Mouse (Mus musculus): Measurements from ENCODE around the gene BC049730. TPM values are rescaled to one million over a fixed set of nuclear protein-coding genes. Genes with fewer than 3 reads are reported as not detected.
"Not testable (repeated sequence)": the region's sequence is repeated elsewhere in the genome, so short reads cannot be mapped to it uniquely, and the experiment has no call there.

Gene BC049730
- not detected in 2 replicates for polyA plus RNA-seq (2015; fragmentation: Nextera tagmentation; extraction: Ambion mirVana)

DNA sequence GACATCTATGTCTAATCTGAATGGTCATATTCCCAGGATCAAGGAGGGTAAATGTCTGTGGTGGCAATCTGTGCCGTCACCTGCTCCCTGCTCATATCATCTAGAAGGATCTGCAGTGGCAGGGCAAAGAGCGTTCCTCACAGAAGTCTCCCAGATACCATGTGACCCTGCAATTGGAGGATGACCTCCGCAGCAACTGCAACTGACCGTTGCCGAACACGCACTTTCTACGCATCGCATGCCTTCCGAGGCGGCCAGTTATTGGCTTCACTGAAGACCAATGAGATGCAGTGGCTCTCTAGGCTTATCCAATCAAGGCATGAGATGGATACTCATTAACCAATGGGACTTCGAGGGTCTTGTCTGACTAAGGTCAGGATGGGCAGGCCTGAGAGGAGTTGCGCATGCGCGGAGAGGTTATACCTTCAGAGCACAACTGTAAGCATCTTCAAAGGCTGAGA lies at the start of gene BC049730:
Gene BC049730, plus strand, starts transcription at position 411 of the 461 bp plus-strand sequence.
- Histone ChIP-seq H3K4me1 (no peaks in the 10 kb centered on the region), H3K4me2 (no peak within 1 kb of the TSS), H3K36me3 (replicated peaks) (no peaks in the 10 kb centered on the region), H3K9ac (no peak within 1 kb of the TSS), H3K4me3 (no peak within 1 kb of the TSS), H3K9me3 (no peaks in the 10 kb centered on the region), H3K27ac (no peak within 1 kb of the TSS), H3K27me3 (replicated peaks) (no peaks in the 10 kb centered on the region)
- no peak for ATAC-seq (replicated peaks)
- WGBS = 91% methylated on average over 14 of the region's 14 CpGs

DNA sequence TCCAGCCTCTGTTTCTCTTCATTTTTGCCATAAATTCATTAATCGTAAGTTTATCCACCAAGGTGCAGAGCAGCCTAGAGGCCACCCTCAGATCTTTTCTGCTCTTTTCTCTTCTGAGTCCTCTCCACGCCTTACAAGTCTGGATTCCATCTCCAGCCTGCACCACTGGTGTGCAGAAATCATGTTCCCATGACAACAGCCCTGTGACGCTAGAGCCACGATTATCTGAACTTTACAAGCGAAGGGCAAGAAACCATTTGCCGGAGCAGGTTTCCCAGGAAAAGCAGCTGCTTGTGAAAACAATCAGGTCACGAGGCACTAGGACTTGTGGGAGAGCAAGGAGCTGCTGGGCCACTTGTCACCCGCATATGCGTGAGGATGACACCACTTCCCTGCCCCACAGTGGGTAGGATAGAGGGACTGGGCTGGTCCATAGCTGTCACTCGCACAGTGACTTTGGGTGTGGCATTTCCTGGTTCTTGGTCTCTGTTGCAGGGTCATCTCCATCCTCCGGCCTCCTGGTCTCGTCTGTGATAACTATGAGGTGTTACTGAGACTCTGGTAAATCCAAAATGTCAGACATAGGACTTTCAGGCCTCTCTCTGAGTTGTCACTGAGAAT lies 49.2 kb upstream of the BC049730 start:
- Histone ChIP-seq H3K4me3 (no peak overlapping the region), H3K9me3 (no peaks in the 10 kb centered on the region), H3K4me2 (no peak overlapping the region), H3K9ac (no peak overlapping the region; the same call in 1 of the 2 replicates), H3K27me3 (replicated peaks) (no peaks in the 10 kb centered on the region), H3K4me1 (no peaks in the 10 kb centered on the region), H3K27ac (0 out of 2 replicates have a peak overlapping the region, but pooled peaks have one; percentile 11), H3K36me3 (replicated peaks) (no peaks in the 10 kb centered on the region)
- WGBS = 53% methylated on average over 12 of the region's 12 CpGs
- peak; percentile 52; the same call in 1 of the 2 replicates for ATAC-seq (replicated peaks)

DNA sequence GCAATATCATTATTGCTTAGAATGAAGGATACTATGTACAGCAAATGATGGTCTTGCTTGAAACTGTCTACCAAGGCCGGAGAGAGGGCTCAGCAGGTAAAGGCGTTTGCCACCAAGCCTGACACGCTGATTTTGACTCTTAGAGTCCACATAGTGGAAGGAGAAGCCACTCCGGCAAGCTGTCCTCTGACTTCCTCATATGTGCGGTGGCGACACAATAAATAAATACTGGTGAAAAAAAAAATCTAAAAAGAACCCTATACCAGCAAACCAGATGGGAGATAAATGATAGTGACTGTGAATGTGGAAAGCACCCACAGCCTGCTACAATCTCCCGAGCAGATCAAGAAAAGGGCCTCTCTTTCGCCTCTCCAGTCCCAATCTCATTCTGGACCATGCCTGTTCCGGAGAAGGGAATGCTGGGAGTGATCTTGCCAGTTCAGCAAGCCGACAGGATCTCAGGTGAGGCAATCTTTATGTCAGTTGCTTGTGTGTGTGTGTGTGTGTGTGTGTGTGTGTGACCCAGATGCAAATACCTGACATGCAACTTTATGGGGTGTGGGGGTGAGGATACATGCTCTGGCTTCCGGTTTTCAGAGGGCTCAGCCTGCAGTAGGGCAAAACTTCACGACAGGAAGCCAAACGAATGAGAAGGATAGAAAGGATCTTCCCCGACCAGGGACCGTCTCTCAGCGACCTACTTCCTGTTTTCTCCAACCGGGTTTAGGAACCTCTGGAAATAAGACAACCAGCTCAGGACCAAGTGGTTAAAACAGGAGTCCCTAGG lies 47.7 kb upstream of the BC049730 start:
- Histone ChIP-seq H3K4me2 (no peak overlapping the region), H3K9me3 (no peaks in the 10 kb centered on the region), H3K9ac (no peak overlapping the region), H3K27ac (no peak overlapping the region), H3K4me1 (no peaks in the 10 kb centered on the region), H3K4me3 (no peak overlapping the region), H3K36me3 (replicated peaks) (no peaks in the 10 kb centered on the region), H3K27me3 (replicated peaks) (no peaks in the 10 kb centered on the region)
- 76% methylated on average over 17 of the region's 17 CpGs for WGBS
- ATAC-seq (replicated peaks) = no peak

DNA sequence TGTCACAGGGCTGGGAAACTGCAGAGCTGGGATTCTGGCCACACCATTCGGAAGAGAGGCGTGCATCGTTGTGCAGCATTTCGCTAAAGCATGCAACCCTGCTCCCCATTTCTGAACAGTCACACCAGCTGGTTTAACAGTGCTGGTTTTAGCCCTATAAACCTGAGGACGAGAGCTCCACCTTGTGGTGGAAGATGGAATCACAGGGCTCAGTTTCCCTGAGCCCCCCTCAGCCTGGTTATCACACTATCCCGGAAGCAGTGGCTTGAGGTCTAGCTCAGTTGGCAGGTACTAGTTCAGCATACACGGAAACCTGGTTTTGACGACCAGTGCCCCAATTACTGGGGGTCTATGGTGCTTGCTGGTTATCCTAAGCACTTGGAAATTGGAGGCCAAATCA lies 46.5 kb upstream of the BC049730 start:
- no peak overlapping the region for H3K4me3 ChIP-seq
- H3K9ac ChIP-seq = no peak overlapping the region
- H3K36me3 ChIP-seq (replicated peaks) = no peaks in the 10 kb centered on the region
- no peak overlapping the region for H3K27ac ChIP-seq
- WGBS = 14% methylated on average over 8 of the region's 8 CpGs
- peak; percentile 74; the same call in 1 of the 2 replicates for ATAC-seq (replicated peaks)
- no peaks in the 10 kb centered on the region for H3K27me3 ChIP-seq (replicated peaks)
- no peak overlapping the region for H3K4me2 ChIP-seq
- no peaks in the 10 kb centered on the region for H3K4me1 ChIP-seq
- H3K9me3 ChIP-seq = no peaks in the 10 kb centered on the region

DNA sequence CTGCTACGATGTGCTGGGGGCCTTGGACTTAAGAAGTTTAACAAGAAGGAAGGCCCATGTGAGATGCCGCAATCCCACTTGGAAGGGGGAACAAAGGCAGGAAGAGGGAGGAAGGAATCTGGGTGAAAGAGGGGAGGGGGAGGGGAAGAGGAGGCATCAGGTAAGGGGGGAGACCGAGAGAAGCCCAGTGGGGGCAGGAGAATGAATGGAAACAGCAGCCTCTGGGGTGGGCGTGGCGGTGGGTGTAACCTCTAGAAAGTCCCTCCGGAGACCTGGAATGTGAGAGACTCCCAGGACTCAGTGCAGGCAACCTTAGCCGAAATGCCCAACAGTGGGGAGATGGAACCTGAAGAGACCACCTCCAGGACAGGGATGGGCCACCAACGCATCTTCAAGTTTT lies 44.7 kb upstream of the BC049730 start:
- 41% methylated on average over 8 of the region's 8 CpGs for WGBS
- Histone ChIP-seq H3K27ac (no peak overlapping the region), H3K4me3 (no peak overlapping the region), H3K9me3 (no peaks in the 10 kb centered on the region), H3K4me2 (no peak overlapping the region), H3K9ac (no peak overlapping the region), H3K4me1 (no peaks in the 10 kb centered on the region), H3K36me3 (replicated peaks) (no peaks in the 10 kb centered on the region), H3K27me3 (replicated peaks) (no peaks in the 10 kb centered on the region)
- ATAC-seq (replicated peaks) = no peak

DNA sequence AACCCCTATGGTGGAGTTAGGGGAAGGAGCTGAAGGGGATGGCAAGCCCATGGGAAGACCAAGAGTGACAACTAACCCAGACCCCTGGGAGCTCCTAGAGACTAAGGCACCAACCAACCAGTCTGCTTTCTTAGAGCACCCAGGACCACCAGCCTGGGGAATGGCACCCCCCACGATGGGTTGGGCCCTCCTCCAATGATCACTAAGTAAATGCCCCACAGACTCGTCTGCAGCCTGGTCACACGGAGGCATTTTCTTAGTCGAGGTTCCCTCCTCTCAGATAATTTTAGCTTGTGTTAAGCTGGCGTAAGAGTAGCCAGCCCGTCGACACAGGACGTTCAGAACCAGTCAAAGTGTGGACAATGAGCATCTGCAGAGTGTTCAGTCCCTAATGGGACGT lies 44.1 kb upstream of the BC049730 start:
- ATAC-seq (replicated peaks) = no peak
- Histone ChIP-seq H3K4me1 (no peaks in the 10 kb centered on the region), H3K27me3 (replicated peaks) (no peaks in the 10 kb centered on the region), H3K36me3 (replicated peaks) (no peaks in the 10 kb centered on the region), H3K9ac (no peak overlapping the region), H3K27ac (no peak overlapping the region), H3K4me3 (no peak overlapping the region), H3K9me3 (no peaks in the 10 kb centered on the region), H3K4me2 (no peak overlapping the region)
- 77% methylated on average over 9 of the region's 9 CpGs for WGBS

DNA sequence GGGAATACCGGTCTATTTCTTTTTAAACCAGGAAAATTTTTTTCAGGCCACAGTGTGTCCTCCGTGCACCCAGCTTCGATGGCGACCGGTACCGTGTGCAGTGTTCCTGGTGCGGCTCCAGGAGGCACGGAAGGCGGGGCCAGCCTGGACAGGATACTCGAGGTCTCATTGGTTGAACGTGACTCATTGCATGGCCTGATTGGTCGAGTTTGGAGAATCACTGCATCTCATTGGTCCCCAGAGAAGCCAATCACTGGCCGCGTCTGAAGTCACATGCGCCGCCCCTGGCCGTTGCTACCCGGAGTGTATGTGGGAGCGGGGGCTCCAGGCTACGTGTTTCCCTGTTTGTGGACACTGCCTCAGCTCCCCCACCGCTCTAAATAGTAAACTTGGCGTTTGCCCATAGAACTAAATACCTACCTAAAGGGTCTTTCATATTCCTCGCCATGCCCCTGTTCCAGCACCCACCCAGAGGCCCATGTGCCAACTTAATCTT lies 37.0 kb upstream of the BC049730 start:
- Histone ChIP-seq H3K4me1 (no peaks in the 10 kb centered on the region), H3K9me3 (no peaks in the 10 kb centered on the region), H3K27ac (no peak overlapping the region), H3K4me3 (no peak overlapping the region), H3K36me3 (replicated peaks) (no peaks in the 10 kb centered on the region), H3K27me3 (replicated peaks) (no peaks in the 10 kb centered on the region), H3K9ac (no peak overlapping the region), H3K4me2 (no peak overlapping the region)
- WGBS = 89% methylated on average over 23 of the region's 23 CpGs
- no peak for ATAC-seq (replicated peaks)

DNA sequence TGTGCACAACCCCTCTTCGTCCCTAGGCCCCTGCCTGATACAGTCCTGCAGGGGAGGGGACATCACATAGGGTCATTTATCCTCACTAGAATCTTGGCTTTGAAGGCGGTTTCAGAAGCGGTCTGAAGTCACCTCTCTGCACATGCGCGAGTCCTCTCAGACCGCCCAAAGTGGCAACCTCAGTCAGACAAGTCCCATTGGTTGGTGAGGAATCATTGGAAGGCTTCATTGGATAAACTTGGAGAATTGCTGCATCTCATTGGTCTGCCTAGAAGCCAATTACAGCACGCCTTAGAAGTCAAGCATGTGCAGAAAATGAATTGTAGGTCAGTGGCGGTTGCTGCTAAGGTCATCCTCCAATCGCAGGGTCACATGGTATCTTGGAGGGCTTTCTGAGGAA lies 32.5 kb upstream of the BC049730 start, which contains the start of gene Tex101:
Gene Tex101, minus strand, starts transcription at position 101 of the 400 bp plus-strand sequence.
- ATAC-seq (replicated peaks) = no peak
- H3K36me3 ChIP-seq (replicated peaks) = no peaks in the 10 kb centered on the region
- no peaks in the 10 kb centered on the region for H3K4me1 ChIP-seq
- 92% methylated on average over 9 of the region's 9 CpGs for WGBS
- no peaks in the 10 kb centered on the region for H3K9me3 ChIP-seq
- no peak within 1 kb of the TSS for H3K27ac ChIP-seq
- no peak within 1 kb of the TSS for H3K4me2 ChIP-seq
- no peak within 1 kb of the TSS for H3K9ac ChIP-seq
- no peaks in the 10 kb centered on the region for H3K27me3 ChIP-seq (replicated peaks)
- no peak within 1 kb of the TSS for H3K4me3 ChIP-seq

DNA sequence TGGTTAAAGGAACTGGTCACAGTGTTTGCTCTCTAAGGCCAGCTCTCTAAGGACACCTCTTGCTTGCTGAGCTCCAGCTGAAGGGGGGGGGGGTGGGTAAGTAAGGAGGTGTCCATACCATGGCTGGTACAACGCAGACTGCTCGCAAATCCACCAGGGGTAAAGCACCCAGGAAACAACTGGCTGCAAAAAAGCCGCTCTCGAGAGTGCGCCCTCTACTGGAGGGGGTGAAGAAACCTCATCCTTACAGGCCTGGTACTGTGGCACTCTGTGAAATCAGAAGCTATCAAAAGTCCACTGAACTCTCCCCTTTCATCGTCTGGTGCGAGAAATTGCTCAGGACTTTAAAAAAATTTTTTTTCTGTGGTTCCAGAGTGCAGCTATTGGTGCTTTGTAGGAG lies 24.9 kb upstream of the BC049730 start:
- not testable (repeated sequence) for H3K4me1 ChIP-seq; H3K27me3 ChIP-seq (replicated peaks); H3K27ac ChIP-seq; H3K36me3 ChIP-seq (replicated peaks); ATAC-seq (replicated peaks); H3K9ac ChIP-seq; H3K4me2 ChIP-seq; H3K9me3 ChIP-seq; H3K4me3 ChIP-seq
- WGBS = 86% methylated on average over 7 of the region's 7 CpGs

DNA sequence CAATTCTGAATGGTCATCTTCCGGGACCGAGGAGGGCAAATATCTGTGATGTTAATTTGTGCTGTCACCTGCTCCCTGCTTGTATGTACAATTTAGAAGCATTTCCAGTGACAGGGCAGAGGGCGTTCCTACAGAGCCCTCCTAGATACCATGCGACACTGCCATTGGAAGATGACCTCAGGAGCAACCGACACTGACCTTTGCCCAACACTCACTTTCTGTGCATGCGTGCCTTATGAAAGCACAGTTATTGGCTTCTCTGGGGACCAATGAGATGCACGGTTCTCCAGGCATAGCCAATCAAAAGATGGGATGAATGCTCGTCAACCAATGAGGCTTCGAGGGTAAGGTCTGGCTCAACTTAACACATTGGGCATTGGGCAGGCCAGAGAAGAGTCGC lies 21.5 kb upstream of the BC049730 start:
- H3K9me3 ChIP-seq; H3K27ac ChIP-seq; H3K9ac ChIP-seq; H3K27me3 ChIP-seq (replicated peaks); H3K36me3 ChIP-seq (replicated peaks); ATAC-seq (replicated peaks); H3K4me2 ChIP-seq; H3K4me1 ChIP-seq; H3K4me3 ChIP-seq: not testable (repeated sequence)
- 93% methylated on average over 10 of the region's 10 CpGs for WGBS

DNA sequence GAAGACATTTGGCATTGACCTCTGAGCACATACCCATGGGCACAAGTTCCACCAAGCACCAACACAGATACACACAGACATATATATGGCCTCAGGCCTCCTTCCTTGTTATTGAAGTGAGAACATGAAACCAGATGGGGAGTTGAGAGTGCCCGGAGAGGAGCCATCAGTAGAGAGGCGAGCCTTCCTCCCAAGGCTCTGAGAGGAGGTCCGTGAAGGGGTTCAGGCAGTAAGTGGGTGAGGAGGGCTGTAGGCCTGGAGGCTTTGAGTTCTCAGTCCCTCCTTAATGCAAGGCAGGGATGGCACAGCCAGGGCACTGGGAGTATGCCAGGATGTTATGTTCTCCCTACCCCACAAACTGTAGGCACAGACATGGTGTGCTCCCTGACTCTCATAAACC lies 16.3 kb upstream of the BC049730 start:
- H3K4me3 ChIP-seq; H3K4me1 ChIP-seq; H3K4me2 ChIP-seq; H3K9me3 ChIP-seq; H3K9ac ChIP-seq; ATAC-seq (replicated peaks); H3K27me3 ChIP-seq (replicated peaks); H3K27ac ChIP-seq; H3K36me3 ChIP-seq (replicated peaks): not testable (repeated sequence)
- 85% methylated on average over 3 of the region's 3 CpGs for WGBS

DNA sequence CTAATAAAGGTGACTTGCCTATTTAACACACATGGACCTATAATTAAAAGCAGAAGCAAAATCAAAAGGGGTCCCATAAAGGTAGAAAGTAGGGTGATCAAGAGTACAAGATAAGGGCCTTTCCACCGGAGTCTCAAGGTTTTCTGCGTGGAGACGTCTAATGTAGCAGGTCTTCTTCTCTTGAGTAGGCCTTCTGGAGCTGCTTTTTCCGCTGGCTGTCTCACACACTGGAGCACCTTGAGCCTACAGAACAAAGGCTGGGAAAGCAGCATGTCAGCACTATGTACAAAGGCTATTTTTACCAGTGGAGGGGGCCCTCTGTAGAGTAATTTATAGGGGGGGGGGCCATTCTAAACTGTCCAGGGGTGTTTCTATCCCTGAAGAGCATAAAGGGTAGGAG lies 11.2 kb upstream of the BC049730 start:
- not testable (repeated sequence) for H3K9me3 ChIP-seq; H3K9ac ChIP-seq; H3K4me1 ChIP-seq; H3K4me3 ChIP-seq; ATAC-seq (replicated peaks); H3K36me3 ChIP-seq (replicated peaks); H3K27me3 ChIP-seq (replicated peaks); H3K4me2 ChIP-seq; H3K27ac ChIP-seq
- WGBS = 87% methylated on average over 4 of the region's 4 CpGs

Data from midbrain, embryonic 15.5 days (tissue).